Mouse (Mus musculus) liver, embryonic 12.5 days (tissue): ENCODE data around the gene Uba6. TPM values are rescaled to one million over a fixed set of nuclear protein-coding genes. Genes with fewer than 3 reads are reported as not detected.

ENCODE experiments used
- ATAC-seq: fragments of 200-750 bp; cut with Nextera tagmentation; 2 replicates; pipeline ENCODE4 v1.8.0; 2017; ENCODE audit warnings: moderate number of reproducible peaks, mild to moderate bottlenecking, moderate library complexity
- H3K27ac ChIP-seq: fragments of 300-500 bp; sonication (generic); 2 replicates; pipeline ENCODE4 v1.5.1; 2016; ENCODE audit warnings: mild to moderate bottlenecking
- H3K27me3 ChIP-seq: fragments of 300-500 bp; sonication (generic); replicated peaks from 2 replicates; pipeline ENCODE4 v1.6.1; 2016; ENCODE audit warnings: mild to moderate bottlenecking, moderate library complexity
- H3K36me3 ChIP-seq: fragments of 300-500 bp; sonication (generic); 2 replicates; pipeline ENCODE4 v1.6.1; 2016; ENCODE audit warnings: mild to moderate bottlenecking, moderate library complexity
- H3K4me1 ChIP-seq: fragments of 300-500 bp; sonication (generic); 2 replicates; pipeline ENCODE4 v1.6.1; 2016
- H3K4me2 ChIP-seq: fragments of 300-500 bp; sonication (generic); 2 replicates; pipeline ENCODE4 v1.6.1; 2016; ENCODE audit warnings: mild to moderate bottlenecking, moderate library complexity
- H3K4me3 ChIP-seq: fragments of 300-500 bp; sonication (generic); 2 replicates; pipeline ENCODE4 v1.5.1; 2016; ENCODE audit warnings: mild to moderate bottlenecking, moderate library complexity
- H3K9ac ChIP-seq: fragments of 300-500 bp; sonication (generic); 2 replicates; pipeline ENCODE4 v1.6.1; 2016; ENCODE audit warnings: mild to moderate bottlenecking, moderate library complexity
- H3K9me3 ChIP-seq: fragments of 300-500 bp; sonication (generic); replicated peaks from 2 replicates; pipeline ENCODE4 v1.6.1; 2016; ENCODE audit warnings: mild to moderate bottlenecking, moderate library complexity
- WGBS: fragments of 180-500 bp; shearing (Covaris S2); methylation state at CpG from one replicate; pipeline ENCODE4 v1.1.7; 2016; ENCODE audit not compliant: insufficient replicate concordance; 5-methylcytosine and 5-hydroxymethylcytosine counted together
- polyA plus RNA-seq: library from polyadenylated mRNA; unstranded; fragments of >200 nt; fragmentation: Nextera tagmentation; extraction: Ambion mirVana; gene quantifications from 2 replicates; pipeline ENCODE4 v1.2.1, GENCODE M21; 2016

Gene Uba6
- polyA plus RNA-seq, 1 experiment from 2014 or later: 7.2 TPM

GRCm38 (mm10) chr5:86113037-86113436 lies 59.6 kb downstream of the Uba6 start:
- H3K9me3 ChIP-seq: no peaks in the 10 kb centered on the region
- WGBS: 71% methylated on average over 2 of the region's 2 CpGs
- no peak overlapping the region for H3K27ac ChIP-seq
- H3K4me2 ChIP-seq: no peak overlapping the region
- no peak overlapping the region for H3K9ac ChIP-seq
- H3K4me3 ChIP-seq: no peak overlapping the region
- no peaks in the 10 kb centered on the region for H3K4me1 ChIP-seq
- ATAC-seq: no peak
- H3K36me3 ChIP-seq: peaks cover 21% of the 10 kb centered on the region
- H3K27me3 ChIP-seq: no peaks in the 10 kb centered on the region

GRCm38 (mm10) chr5:86111074-86111473 lies 61.5 kb downstream of the Uba6 start:
- H3K4me3 ChIP-seq: no peak overlapping the region
- H3K27ac ChIP-seq: no peak overlapping the region
- no peaks in the 10 kb centered on the region for H3K9me3 ChIP-seq
- H3K9ac ChIP-seq: no peak overlapping the region
- no peak for ATAC-seq
- peaks cover 21% of the 10 kb centered on the region for H3K36me3 ChIP-seq
- H3K4me2 ChIP-seq: no peak overlapping the region
- 70% methylated on average over 1 of the region's 1 CpGs for WGBS
- H3K27me3 ChIP-seq: no peaks in the 10 kb centered on the region
- H3K4me1 ChIP-seq: no peaks in the 10 kb centered on the region

GRCm38 (mm10) chr5:86106610-86107009 lies 66.0 kb downstream of the Uba6 start:
- H3K36me3 ChIP-seq: peaks cover 10% of the 10 kb centered on the region
- H3K4me3 ChIP-seq: no peak overlapping the region
- H3K4me2 ChIP-seq: no peak overlapping the region
- H3K27me3 ChIP-seq: no peaks in the 10 kb centered on the region
- WGBS: 66% methylated on average over 2 of the region's 2 CpGs
- no peak for ATAC-seq
- H3K9ac ChIP-seq: no peak overlapping the region
- no peaks in the 10 kb centered on the region for H3K4me1 ChIP-seq
- no peaks in the 10 kb centered on the region for H3K9me3 ChIP-seq
- no peak overlapping the region for H3K27ac ChIP-seq

- Histone ChIP-seq H3K9ac (no peak overlapping the region), H3K9me3 (no peaks in the 10 kb centered on the region), H3K4me2 (no peak overlapping the region), H3K27ac (no peak overlapping the region), H3K36me3 (no peaks in the 10 kb centered on the region), H3K4me1 (no peaks in the 10 kb centered on the region), H3K27me3 (no peaks in the 10 kb centered on the region), H3K4me3 (no peak overlapping the region)
- WGBS: 84% methylated on average over 2 of the region's 2 CpGs
- no peak; the same call in 1 of the 2 replicates for ATAC-seq
These were observed 70.4 kb downstream of the Uba6 start for GRCm38 (mm10) chr5:86102176-86102575.

GRCm38 (mm10) chr5:86100621-86101020 lies 72.0 kb downstream of the Uba6 start:
- Histone ChIP-seq H3K36me3 (no peaks in the 10 kb centered on the region), H3K4me3 (no peak overlapping the region), H3K27me3 (no peaks in the 10 kb centered on the region), H3K9me3 (no peaks in the 10 kb centered on the region), H3K27ac (no peak overlapping the region), H3K9ac (no peak overlapping the region), H3K4me1 (no peaks in the 10 kb centered on the region), H3K4me2 (no peak overlapping the region)
- no peak for ATAC-seq
- WGBS: 44% methylated on average over 3 of the region's 3 CpGs

- Histone ChIP-seq H3K9me3 (no peaks in the 10 kb centered on the region), H3K9ac (no peak overlapping the region), H3K4me1 (peaks cover 3% of the 10 kb centered on the region; the same call in 1 of the 2 replicates), H3K36me3 (no peaks in the 10 kb centered on the region), H3K27ac (no peak overlapping the region), H3K4me3 (no peak overlapping the region), H3K27me3 (no peaks in the 10 kb centered on the region), H3K4me2 (no peak overlapping the region)
- WGBS: 42% methylated on average over 3 of the region's 3 CpGs
- ATAC-seq: no peak
These were observed 73.6 kb downstream of the Uba6 start for GRCm38 (mm10) chr5:86098988-86099387.

- H3K4me3 ChIP-seq: no peak overlapping the region
- H3K27ac ChIP-seq: no peak overlapping the region
- WGBS: 43% methylated on average over 9 of the region's 9 CpGs
- H3K9me3 ChIP-seq: no peaks in the 10 kb centered on the region
- H3K36me3 ChIP-seq: no peaks in the 10 kb centered on the region
- no peak overlapping the region for H3K4me2 ChIP-seq
- H3K27me3 ChIP-seq: no peaks in the 10 kb centered on the region
- ATAC-seq: no peak
- H3K4me1 ChIP-seq: peaks cover 3% of the 10 kb centered on the region; the same call in 1 of the 2 replicates
- no peak overlapping the region for H3K9ac ChIP-seq
These were observed 77.8 kb downstream of the Uba6 start for GRCm38 (mm10) chr5:86094754-86095153.

- 44% methylated on average over 6 of the region's 6 CpGs for WGBS
These were observed 85.9 kb downstream of the Uba6 start for GRCm38 (mm10) chr5:86086751-86087150.

GRCm38 (mm10) chr5:86084979-86085378 lies 87.6 kb downstream of the Uba6 start:
- H3K27ac ChIP-seq: no peak overlapping the region
- no peak overlapping the region for H3K4me2 ChIP-seq
- no peaks in the 10 kb centered on the region for H3K27me3 ChIP-seq
- 55% methylated on average over 7 of the region's 7 CpGs for WGBS
- H3K9ac ChIP-seq: no peak overlapping the region
- H3K4me1 ChIP-seq: no peaks in the 10 kb centered on the region
- H3K4me3 ChIP-seq: no peak overlapping the region
- ATAC-seq: no peak
- H3K9me3 ChIP-seq: no peaks in the 10 kb centered on the region
- no peaks in the 10 kb centered on the region for H3K36me3 ChIP-seq

More at GRCm38 (mm10) chr5:86086751-86087150, 85.9 kb downstream of the Uba6 start:
- Histone ChIP-seq H3K4me3 (no peak overlapping the region), H3K36me3 (no peaks in the 10 kb centered on the region), H3K27me3 (no peaks in the 10 kb centered on the region), H3K4me1 (no peaks in the 10 kb centered on the region), H3K9ac (no peak overlapping the region), H3K4me2 (no peak overlapping the region), H3K9me3 (no peaks in the 10 kb centered on the region), H3K27ac (no peak overlapping the region)
- ATAC-seq: no peak

GRCm38 (mm10) chr5:86083987-86084386 lies 88.6 kb downstream of the Uba6 start:
- WGBS: 70% methylated on average over 6 of the region's 6 CpGs
- no peaks in the 10 kb centered on the region for H3K4me1 ChIP-seq
- no peaks in the 10 kb centered on the region for H3K9me3 ChIP-seq
- H3K4me2 ChIP-seq: no peak overlapping the region
- H3K27ac ChIP-seq: no peak overlapping the region
- H3K4me3 ChIP-seq: no peak overlapping the region
- no peaks in the 10 kb centered on the region for H3K36me3 ChIP-seq
- H3K27me3 ChIP-seq: no peaks in the 10 kb centered on the region
- ATAC-seq: no peak
- no peak overlapping the region for H3K9ac ChIP-seq

GRCm38 (mm10) chr5:86078720-86079334 lies 93.8 kb downstream of the Uba6 start:
- no peak for ATAC-seq
- H3K27ac ChIP-seq: no peak overlapping the region
- H3K4me1 ChIP-seq: no peaks in the 10 kb centered on the region
- H3K36me3 ChIP-seq: no peaks in the 10 kb centered on the region
- no peak overlapping the region for H3K4me3 ChIP-seq
- WGBS: 56% methylated on average over 3 of the region's 3 CpGs
- no peaks in the 10 kb centered on the region for H3K9me3 ChIP-seq
- no peak overlapping the region for H3K9ac ChIP-seq
- no peaks in the 10 kb centered on the region for H3K27me3 ChIP-seq
- H3K4me2 ChIP-seq: no peak overlapping the region

GRCm38 (mm10) chr5:86072756-86073386 lies 99.7 kb downstream of the Uba6 start:
- no peaks in the 10 kb centered on the region for H3K9me3 ChIP-seq
- no peaks in the 10 kb centered on the region for H3K27me3 ChIP-seq
- no peak overlapping the region for H3K4me3 ChIP-seq
- no peak overlapping the region for H3K9ac ChIP-seq
- 63% methylated on average over 4 of the region's 4 CpGs for WGBS
- peaks cover 9% of the 10 kb centered on the region for H3K4me1 ChIP-seq
- no peak overlapping the region for H3K27ac ChIP-seq
- H3K4me2 ChIP-seq: no peak overlapping the region
- no peaks in the 10 kb centered on the region for H3K36me3 ChIP-seq
- ATAC-seq: no peak
